Mouse (Mus musculus) activated CD4-positive, CD25-positive, alpha-beta regulatory T cell, adult 4 months (primary cell): ENCODE data around the gene Lap3. TPM values are rescaled to one million over a fixed set of nuclear protein-coding genes. Genes with fewer than 3 reads are reported as not detected.

ENCODE experiments used
- polyA plus RNA-seq, 2 experiments: library from polyadenylated mRNA; unstranded; fragments of 100-300 nt; shearing (Covaris generic); gene quantifications; one replicate each; pipeline ENCODE4 v1.2.1; 2017

Gene Lap3
- polyA plus RNA-seq, 2 experiments from 2014 or later, result 23.0 to 29.5 TPM

Other genes starting within 250 kb of the Lap3 start
- gene Qdpr, start 43.1 kb upstream of the Lap3 start, polyA plus RNA-seq, result 10 to 100 TPM; 52.0 to 60.0 TPM
- gene Clrn2, start 39.6 kb upstream of the Lap3 start, polyA plus RNA-seq, result not detected
- 100 to 1,000 TPM; 217 to 220 TPM for gene Med28, start 26.9 kb downstream of the Lap3 start, polyA plus RNA-seq
- gene Fam184b, start 146.2 kb downstream of the Lap3 start, polyA plus RNA-seq, result under 1 TPM in 1 of 2 experiments, not detected in 1; 0.25 TPM
- gene Ncapg, start 176.5 kb downstream of the Lap3 start, polyA plus RNA-seq, result 10 to 100 TPM; 20.7 to 27.0 TPM